Mouse (Mus musculus) lung, embryonic 14.5 days (tissue): ENCODE measurements at regions not wholly inside any gene's neighbourhood (a gene's known extent, or its start where the extent isn't known, plus 50 kb on each side); places are given as distances from the start of the nearest gene placed in this dataset.

ENCODE experiments used
- ATAC-seq: fragments of 200-750 bp; cut with Nextera tagmentation; 2 replicates; pipeline ENCODE4 v1.8.0; 2017; ENCODE audit warnings: mild to moderate bottlenecking, moderate TSS enrichment, moderate library complexity; ENCODE audit not compliant: insufficient read depth
- DNase-seq: peaks from one replicate; pipeline ENCODE4 v3.0.0-alpha.2; 2015
- H3K27ac ChIP-seq: fragments of 300-500 bp; sonication (generic); 2 replicates; pipeline ENCODE4 v1.5.1; 2014; ENCODE audit warnings: low read depth, mild to moderate bottlenecking, moderate library complexity
- H3K27me3 ChIP-seq: fragments of 300-500 bp; sonication (generic); 2 replicates; pipeline ENCODE4 v1.6.1; 2014; ENCODE audit warnings: low read length, control low read depth; ENCODE audit not compliant: insufficient read depth
- H3K36me3 ChIP-seq: fragments of 300-500 bp; sonication (generic); 2 replicates; pipeline ENCODE4 v1.6.1; 2014; ENCODE audit warnings: control low read depth; ENCODE audit not compliant: insufficient read depth
- H3K4me1 ChIP-seq: fragments of 300-500 bp; sonication (generic); 2 replicates; pipeline ENCODE4 v1.6.1; 2014; ENCODE audit warnings: antibody characterized with exemption, control low read depth; ENCODE audit not compliant: insufficient read depth
- H3K4me2 ChIP-seq: fragments of 300-500 bp; sonication (generic); 2 replicates; pipeline ENCODE4 v1.6.1; 2014; ENCODE audit warnings: mild to moderate bottlenecking
- H3K4me3 ChIP-seq: fragments of 300-500 bp; sonication (generic); 2 replicates; pipeline ENCODE4 v1.5.1; 2014; ENCODE audit warnings: low read depth, low read length
- H3K9ac ChIP-seq: fragments of 300-500 bp; sonication (generic); 2 replicates; pipeline ENCODE4 v1.6.1; 2014
- H3K9me3 ChIP-seq: fragments of 300-500 bp; sonication (generic); 2 replicates; pipeline ENCODE4 v1.6.1; 2016; ENCODE audit warnings: low read depth, low read length, control low read depth
- CTCF ChIP-seq: IDR thresholded peaks from 2 replicates; pipeline ENCODE4 v1.5.1; 2016; ENCODE audit warnings: antibody characterized with exemption, low read depth
- WGBS: fragments of 180-500 bp; shearing (Covaris S2); extraction: QIAGEN DNeasy Blood & Tissue Kit; methylation state at CpG from one replicate; pipeline ENCODE4 v1.1.7; 2014; 5-methylcytosine and 5-hydroxymethylcytosine counted together

DNA sequence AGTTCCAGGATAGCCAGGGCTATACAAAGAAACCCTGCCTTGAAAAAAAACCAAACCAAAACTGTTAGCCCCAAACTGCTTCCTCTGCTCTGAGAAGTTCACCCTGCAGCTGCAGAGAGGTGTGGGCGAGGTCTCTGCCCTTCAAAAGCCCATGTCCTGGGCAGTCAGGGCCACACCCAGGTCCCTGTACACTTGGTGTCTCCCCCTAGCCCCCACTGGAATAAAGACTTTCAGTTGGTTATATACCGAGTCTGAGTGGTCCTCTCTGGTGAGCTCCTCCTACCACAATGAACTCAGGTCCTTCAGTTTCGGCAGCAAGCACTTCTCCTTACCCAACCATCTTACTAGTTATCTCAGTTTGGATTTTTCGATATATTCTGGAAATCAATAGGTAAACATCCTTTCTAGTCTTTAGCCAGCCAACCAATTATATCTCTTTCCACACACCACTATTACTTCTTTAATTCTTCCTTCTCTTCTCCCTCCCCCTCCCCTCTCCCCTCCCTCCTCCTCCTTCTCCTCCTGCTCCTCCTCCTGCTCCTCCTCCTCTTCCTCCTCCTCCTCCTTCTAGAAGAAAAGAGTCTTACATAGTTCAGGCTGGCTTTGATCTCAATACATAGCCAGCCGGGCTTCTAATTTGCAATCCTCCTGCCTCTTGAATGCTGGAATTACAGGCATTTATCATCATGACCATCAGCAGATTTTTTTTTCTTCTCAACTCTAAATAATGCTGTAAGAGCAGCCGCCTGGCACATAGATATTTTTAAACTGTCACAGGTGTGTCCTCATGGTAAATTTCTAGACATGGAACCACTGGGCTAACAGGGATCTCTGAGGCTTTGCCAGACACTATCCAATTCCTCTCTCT lies 103.9 kb upstream of the Max start:
- Histone ChIP-seq H3K9ac (no peak overlapping the region), H3K4me1 (no peaks in the 10 kb centered on the region), H3K4me3 (no peak overlapping the region), H3K27ac (no peak overlapping the region), H3K36me3 (no peaks in the 10 kb centered on the region), H3K9me3 (no peaks in the 10 kb centered on the region), H3K4me2 (no peak overlapping the region), H3K27me3 (no peaks in the 10 kb centered on the region)
- no peak for ATAC-seq
- TF ChIP-seq CTCF: no peak
- 49% methylated on average over 6 of the region's 6 CpGs for WGBS
- DNase-seq: no peak

DNA sequence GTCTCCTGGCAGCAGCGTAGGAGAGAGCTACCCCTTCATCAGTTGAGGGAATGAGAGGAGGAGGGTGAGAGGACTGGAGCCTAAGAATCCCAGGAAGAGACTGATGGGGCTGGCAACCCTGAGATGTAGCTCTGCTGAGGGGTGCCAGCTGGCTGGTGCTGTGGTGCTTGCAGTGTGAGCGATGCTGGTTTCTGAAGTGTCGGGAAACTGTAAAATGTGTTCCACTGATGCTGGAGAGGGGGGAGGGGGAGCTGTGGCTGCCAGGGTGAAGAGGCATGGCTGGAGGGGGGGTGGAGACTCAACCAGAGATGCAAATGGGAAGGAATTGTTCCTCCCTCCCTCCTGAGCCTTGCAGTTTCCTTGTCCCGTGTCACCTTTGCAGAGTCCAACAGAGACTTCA lies 102.0 kb upstream of the Max start:
- 31% methylated on average over 4 of the region's 4 CpGs for WGBS
- no peak for ATAC-seq

GRCm38 (mm10) chr12:77061562-77061847 lies 99.5 kb upstream of the Max start:
- TF ChIP-seq CTCF: no peak
- H3K4me2 ChIP-seq: no peak overlapping the region
- no peak overlapping the region for H3K9ac ChIP-seq
- DNase-seq (no peak), ATAC-seq (no peak)
- no peaks in the 10 kb centered on the region for H3K36me3 ChIP-seq
- H3K9me3 ChIP-seq: no peaks in the 10 kb centered on the region
- H3K27me3 ChIP-seq: no peaks in the 10 kb centered on the region
- WGBS: 68% methylated on average over 5 of the region's 5 CpGs
- H3K4me1 ChIP-seq: peaks cover 4% of the 10 kb centered on the region; the same call in 1 of the 2 replicates
- no peak overlapping the region for H3K27ac ChIP-seq
- H3K4me3 ChIP-seq: no peak overlapping the region

More for the DNA sequence above, 102.0 kb upstream of the Max start:
- H3K9me3 ChIP-seq: no peaks in the 10 kb centered on the region
- DNase-seq: no peak
- H3K4me2 ChIP-seq: no peak overlapping the region
- H3K27ac ChIP-seq: no peak overlapping the region
- TF ChIP-seq CTCF: no peak
- no peaks in the 10 kb centered on the region for H3K36me3 ChIP-seq
- H3K9ac ChIP-seq: no peak overlapping the region
- no peaks in the 10 kb centered on the region; the same call in 1 of the 2 replicates for H3K4me1 ChIP-seq
- no peak overlapping the region for H3K4me3 ChIP-seq
- no peaks in the 10 kb centered on the region for H3K27me3 ChIP-seq

DNA sequence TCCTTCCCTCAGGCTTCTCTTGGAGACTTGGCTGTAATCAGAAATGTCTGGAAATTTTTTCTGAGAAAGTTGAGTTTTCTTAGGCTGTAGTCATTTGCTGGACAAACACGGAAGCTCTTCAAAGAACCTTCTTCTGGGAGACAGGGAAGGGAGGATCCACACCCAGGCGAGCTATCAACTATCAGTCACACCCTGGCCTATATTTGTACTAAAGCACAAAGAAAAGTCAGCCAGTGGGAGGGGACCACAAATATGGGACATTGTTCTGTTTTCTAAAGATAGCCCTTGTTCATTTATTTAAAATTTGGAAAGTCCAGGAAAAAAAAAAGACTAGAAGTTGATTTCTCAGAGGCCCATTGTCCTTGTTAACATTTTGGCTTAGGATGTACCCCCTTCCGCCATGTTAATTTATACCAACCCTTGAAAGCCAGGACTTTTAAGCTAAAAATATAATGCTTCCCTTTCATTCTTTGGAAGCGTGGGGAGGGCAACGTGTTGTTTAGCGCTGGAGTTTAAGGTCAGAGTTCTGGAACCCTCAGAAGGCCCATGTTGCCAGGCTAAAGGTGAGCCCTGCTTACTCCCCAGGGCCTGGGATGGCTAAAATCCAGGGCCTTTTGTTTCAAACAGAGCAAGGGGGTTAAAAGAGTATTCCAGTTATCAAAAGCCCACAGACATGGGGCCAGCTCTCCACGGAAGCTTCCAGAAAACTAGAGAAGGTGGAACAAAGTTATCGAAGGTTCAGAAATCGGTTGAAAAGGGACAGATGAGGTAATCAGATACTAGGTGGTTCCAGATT lies 99.0 kb upstream of the Max start:
- no peak overlapping the region for H3K4me3 ChIP-seq
- H3K9ac ChIP-seq: no peak overlapping the region
- no peak for TF ChIP-seq CTCF
- ATAC-seq (no peak), DNase-seq (no peak)
- no peak overlapping the region for H3K27ac ChIP-seq
- H3K36me3 ChIP-seq: no peaks in the 10 kb centered on the region
- H3K4me1 ChIP-seq: peaks cover 4% of the 10 kb centered on the region; the same call in 1 of the 2 replicates
- WGBS: 75% methylated on average over 9 of the region's 9 CpGs
- no peaks in the 10 kb centered on the region for H3K27me3 ChIP-seq
- peak overlapping the region; percentile 54; the same call in 1 of the 2 replicates for H3K4me2 ChIP-seq
- H3K9me3 ChIP-seq: no peaks in the 10 kb centered on the region

GRCm38 (mm10) chr12:77060060-77060695 lies 98.2 kb upstream of the Max start:
- 17% methylated on average over 16 of the region's 16 CpGs for WGBS
- DNase-seq: peak; percentile 51
- ATAC-seq: peak; percentile 66; the same call in 1 of the 2 replicates

GRCm38 (mm10) chr12:77059679-77060059 lies 97.7 kb upstream of the Max start:
- Histone ChIP-seq H3K4me3 (no peak overlapping the region; the same call in 1 of the 2 replicates), H3K4me1 (peaks cover 4% of the 10 kb centered on the region; the same call in 1 of the 2 replicates), H3K9me3 (no peaks in the 10 kb centered on the region), H3K9ac (no peak overlapping the region), H3K27me3 (no peaks in the 10 kb centered on the region), H3K36me3 (no peaks in the 10 kb centered on the region), H3K27ac (no peak overlapping the region), H3K4me2 (peak overlapping the region; percentile 54)
- 77% methylated on average over 4 of the region's 4 CpGs for WGBS
- no peak for TF ChIP-seq CTCF
- DNase-seq (no peak), ATAC-seq (peak; percentile 13; the same call in 1 of the 2 replicates)

More at GRCm38 (mm10) chr12:77060060-77060695, 98.2 kb upstream of the Max start:
- TF ChIP-seq CTCF: no peak
- no peak overlapping the region for H3K27ac ChIP-seq
- H3K4me1 ChIP-seq: peaks cover 4% of the 10 kb centered on the region; the same call in 1 of the 2 replicates
- H3K36me3 ChIP-seq: no peaks in the 10 kb centered on the region
- H3K4me2 ChIP-seq: peak overlapping the region; percentile 54
- no peak overlapping the region; the same call in 1 of the 2 replicates for H3K9ac ChIP-seq
- H3K27me3 ChIP-seq: no peaks in the 10 kb centered on the region
- H3K9me3 ChIP-seq: no peaks in the 10 kb centered on the region
- H3K4me3 ChIP-seq: peak overlapping the region; percentile 12; the same call in 1 of the 2 replicates
